Mouse (Mus musculus) urinary bladder, postnatal 4 days (tissue): ENCODE measurements around the gene Hist1h2bc.
A peak's percentile ranks its signal among the peaks of the same experiment; 100 is the strongest.
"Not testable (repeated sequence)": the region's sequence is repeated elsewhere in the genome, so short reads cannot be mapped to it uniquely, and the experiment has no call there.

Experiments
- DNase-seq, 2 experiments: peaks; one replicate each; pipeline ENCODE4 v3.0.0; 2021 to 2022; ENCODE audit warnings: low spot score in 2 of 2

The Hist1h2bc gene

DNA sequence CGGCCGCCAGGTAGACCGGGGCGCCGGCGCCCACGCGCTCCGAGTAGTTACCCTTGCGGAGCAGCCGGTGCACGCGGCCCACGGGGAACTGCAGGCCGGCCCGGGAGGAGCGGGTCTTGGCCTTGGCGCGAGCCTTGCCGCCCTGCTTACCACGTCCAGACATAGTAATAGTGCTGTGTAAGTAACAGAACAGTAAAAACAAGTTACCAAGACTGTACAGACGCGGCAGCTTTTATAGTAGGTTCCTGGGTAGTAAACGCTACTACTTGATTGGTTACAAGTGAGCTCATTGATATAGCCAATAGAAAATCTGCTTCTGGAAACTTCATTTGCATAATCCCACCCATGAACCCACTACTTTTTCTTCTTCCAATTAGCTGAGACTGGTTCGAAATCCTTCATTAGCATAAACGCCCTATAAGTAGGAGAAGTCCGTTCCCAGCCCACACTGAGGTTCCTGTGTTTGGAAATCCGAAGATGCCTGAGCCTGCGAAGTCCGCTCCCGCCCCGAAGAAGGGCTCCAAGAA, at the start of gene Hist1h2bc, which contains the start of gene Hist1h2ac:
TSS of gene Hist1h2bc (plus strand) at position 445 of the 527 bp plus-strand sequence.
TSS of gene Hist1h2ac (minus strand) at position 194 of the 527 bp plus-strand sequence.
- DNase-seq, result peak; percentile 68 to 71

- DNase-seq, result no peak
Observed at GRCm38 (mm10) chr13:23659636-23660366, 24.2 kb upstream of the Hist1h2bc start.

- no peak for DNase-seq
Observed at GRCm38 (mm10) chr13:23662536-23662935, 21.5 kb upstream of the Hist1h2bc start.

DNA sequence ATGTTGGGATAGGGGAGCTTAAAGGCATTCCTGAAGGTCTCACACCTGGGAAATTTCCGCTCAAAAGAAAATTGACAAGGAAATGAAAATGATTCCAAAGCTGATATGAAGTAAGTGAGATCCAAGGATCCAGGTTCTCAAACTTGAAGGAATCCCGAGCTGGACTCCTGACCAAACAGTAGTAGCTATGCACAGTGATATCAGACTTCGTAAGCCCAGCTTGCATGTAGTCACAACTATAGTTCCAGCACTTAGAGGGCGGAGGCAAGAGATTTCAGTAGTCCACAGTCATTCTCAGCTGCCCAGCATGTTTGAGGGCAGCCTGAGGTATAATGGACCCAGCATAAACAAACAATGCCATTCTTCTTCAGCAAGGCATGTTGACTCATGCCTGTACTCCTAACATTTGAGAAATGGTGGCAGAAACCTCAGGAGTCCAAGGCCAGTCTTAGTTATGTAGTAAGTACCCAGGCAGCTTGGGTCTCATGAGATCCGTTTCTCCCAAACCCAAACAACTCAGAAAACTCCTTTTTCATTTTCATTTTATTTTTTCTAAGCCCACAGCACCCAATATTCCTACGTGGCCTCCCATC, 1.9 kb upstream of the Hist1h2bc start:
- no peak for DNase-seq

GRCm38 (mm10) chr13:23682623-23682946, 1.4 kb upstream of the Hist1h2bc start:
- DNase-seq, result no peak

DNA sequence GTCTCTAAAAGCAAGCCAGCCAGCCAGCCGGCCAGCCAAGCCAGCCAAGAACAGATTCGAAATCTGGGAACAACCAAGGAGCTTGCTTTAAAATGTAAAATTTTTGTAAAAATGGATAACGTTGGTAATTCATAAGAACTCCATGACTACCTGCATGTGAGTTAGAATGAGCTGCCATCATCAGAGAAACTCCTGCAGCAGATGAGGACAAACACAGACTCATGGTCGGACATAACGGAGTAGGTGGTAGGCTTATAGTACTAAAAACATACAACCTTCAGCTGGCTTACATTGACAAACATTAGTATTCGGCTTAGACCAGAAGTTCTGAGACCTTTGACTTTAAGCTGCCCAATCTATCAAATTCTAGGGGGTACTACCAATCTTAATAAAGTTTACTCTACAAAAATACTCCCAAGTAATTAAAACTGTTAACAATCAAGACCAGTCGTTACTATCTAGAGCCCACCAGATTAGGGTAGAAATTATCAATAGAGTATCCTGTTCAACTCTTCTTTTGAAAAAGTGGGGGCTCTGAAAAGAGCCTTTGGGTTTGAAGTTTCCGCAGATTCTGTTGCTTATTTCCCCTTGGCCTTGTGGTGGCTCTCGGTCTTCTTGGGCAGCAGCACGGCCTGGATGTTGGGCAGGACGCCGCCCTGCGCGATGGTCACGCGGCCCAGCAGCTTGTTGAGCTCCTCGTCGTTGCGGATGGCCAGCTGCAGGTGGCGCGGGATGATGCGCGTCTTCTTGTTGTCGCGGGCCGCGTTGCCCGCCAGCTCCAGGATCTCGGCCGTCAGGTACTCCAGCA, 848 bp upstream of the Hist1h2bc start:
- DNase-seq, result not testable (repeated sequence)

DNA sequence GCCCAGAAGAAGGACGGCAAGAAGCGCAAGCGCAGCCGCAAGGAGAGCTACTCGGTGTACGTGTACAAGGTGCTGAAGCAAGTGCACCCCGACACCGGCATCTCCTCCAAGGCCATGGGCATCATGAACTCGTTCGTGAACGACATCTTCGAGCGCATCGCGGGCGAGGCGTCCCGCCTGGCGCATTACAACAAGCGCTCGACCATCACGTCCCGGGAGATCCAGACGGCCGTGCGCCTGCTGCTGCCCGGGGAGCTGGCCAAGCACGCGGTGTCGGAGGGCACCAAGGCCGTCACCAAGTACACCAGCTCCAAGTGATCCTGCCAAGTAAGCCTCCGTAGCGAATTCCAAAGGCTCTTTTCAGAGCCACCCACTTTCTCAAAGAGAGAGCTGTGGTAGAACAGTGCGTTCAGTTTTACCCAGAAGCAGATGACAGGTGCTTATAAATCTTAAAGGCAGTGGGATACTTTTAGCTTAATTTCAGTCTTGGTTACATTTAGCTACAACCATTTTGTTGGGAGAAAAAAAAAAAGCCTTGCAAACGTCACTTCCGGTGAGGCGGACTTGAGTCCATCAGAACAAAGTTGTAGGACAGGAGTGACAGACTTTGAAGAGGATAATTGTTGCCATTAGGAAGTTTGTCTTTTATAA, 421 bp downstream of the Hist1h2bc start:
- not testable (repeated sequence) for DNase-seq

DNA sequence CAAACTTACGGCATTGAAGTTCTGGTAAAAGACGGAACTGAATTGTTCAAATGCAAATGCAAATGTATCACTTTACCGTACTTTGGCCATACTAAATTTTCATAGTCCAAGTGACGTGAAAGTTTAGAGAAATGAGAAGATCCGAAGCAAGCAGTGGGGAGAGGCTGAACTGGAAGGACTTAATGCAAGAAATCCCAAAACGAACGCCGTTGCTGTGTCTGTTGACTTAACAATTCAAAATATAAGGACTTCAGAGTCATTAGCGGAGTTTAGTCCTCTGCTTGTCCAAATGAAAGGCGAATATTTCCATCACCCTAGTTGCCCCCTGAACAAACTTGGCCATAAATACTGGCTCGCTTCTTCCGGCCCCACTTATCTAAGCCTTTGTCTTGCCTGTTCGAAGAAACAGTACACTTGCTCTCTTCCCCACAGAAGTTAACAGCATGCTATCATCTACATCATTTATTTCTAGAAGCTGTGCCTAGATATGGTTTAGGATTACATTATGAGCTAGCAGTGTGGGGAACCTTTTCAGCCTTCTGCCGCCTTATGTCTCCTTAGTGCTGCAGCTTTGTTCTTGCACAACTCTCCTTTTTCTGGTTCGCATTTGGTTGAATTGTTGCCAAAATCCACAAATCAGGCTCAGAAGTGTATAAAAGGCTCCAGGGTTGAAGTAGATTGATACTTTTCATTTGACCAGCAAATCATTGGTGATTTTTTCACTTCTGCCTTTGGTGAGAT, 1.3 kb downstream of the Hist1h2bc start:
- no peak for DNase-seq

DNA sequence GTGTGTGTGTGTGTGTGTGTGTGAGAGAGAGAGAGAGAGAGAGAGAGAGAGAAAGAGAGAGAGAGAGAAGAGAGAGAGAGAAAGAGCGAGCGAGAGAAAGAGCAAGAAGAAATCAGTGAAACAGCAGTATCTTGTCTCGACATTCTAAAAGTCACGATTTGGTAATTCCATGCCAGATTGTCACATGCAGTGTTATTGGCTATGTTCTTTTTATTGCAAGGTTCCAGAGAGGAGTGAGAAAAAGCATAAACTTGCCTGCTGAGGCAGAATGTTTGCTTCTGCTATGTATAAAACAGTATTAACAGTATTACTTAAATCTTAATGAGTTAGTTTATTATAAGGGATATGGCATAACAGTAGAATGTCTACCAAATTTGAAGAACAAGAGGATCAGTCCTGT, 2.0 kb downstream of the Hist1h2bc start:
- no peak for DNase-seq

DNA sequence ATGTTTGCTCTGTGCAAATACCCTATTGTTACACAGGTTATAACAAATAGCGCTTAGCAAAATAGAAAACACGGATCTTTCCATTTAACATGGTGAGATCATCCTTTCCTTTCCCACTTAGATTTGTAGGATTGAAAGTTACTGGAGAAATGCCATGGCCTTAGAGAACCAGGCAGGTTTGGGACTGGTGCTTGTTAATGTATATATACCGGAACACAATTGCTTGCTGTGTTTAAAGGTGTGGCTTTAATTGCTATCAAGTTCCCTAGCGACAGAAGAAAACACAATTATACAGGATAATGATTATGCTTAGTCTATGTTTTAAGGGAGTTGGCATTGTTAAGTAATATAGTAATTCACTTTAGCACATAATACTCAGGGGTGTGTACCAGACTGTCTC, 3.2 kb downstream of the Hist1h2bc start:
- DNase-seq, result no peak

DNA sequence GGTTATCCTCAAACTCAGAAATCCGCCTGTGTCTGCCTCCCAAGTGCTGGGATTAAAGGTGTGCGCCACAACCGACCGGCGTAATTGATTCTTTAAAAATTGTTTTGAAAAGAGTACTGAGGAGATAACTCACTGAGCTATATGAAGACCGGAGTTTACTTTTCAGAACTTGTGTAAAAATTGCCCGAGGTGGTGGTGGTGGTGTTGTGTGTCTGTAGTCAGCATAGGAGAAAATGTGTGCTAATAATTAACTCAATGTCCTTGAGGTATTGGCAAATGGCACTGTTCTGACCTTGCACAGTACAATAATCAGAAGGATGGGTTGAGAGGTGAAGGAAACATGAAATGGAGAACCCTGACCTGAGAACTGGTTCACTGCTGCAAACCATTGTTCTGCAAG, 3.9 kb downstream of the Hist1h2bc start:
- DNase-seq, result no peak

- no peak for DNase-seq
Observed at GRCm38 (mm10) chr13:23688956-23689355, 5.0 kb downstream of the Hist1h2bc start.

- DNase-seq, result no peak
Observed at GRCm38 (mm10) chr13:23689459-23689858, 5.5 kb downstream of the Hist1h2bc start.

DNA sequence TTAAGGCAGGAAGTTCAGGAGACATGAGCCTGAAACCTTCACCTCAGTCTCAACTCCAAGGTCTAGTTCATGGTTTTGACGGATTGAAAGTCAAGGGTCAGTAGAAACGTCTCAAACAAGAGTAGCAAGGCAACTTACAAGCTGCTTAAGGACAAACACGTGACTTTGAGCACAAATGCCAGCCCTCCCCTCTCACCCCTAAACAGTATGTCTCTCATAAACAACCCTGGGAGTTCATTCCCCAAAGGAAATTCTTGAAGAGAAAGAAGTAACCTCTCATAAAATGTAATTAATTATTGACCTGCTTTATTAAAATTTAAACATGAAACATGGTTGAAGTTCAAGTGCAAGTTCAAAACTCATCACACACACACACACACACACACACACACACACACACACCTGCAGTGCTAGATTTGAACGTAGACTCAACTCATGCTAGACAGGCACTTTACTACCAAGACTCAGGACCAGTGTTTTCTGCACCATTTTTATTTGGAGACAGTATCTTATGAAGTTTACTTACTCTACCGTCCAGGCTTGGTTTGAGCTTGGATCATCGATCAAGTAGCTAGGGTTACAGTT, 9.9 kb downstream of the Hist1h2bc start:
- no peak for DNase-seq

DNA sequence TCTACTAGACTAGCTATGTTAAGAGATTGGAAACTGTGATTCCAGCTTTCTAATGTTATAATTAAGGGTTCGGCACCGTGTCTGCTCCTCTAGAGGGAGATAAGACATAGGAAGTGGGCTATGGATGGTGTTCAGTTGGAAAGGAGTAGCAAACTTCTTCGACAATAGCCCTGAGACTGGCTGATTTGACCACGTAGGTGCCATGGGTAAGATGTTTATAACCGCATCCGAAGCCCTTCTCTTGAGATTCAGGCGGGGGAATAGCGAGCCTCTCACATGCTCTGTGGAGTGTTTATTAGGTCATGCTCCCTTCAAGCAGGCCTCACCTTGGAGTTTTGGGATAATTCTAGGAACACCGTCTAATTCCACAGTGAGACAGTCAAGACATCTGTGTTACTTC, 11.0 kb downstream of the Hist1h2bc start:
- DNase-seq, result no peak

GRCm38 (mm10) chr13:23695514-23695913, 11.5 kb downstream of the Hist1h2bc start, which contains the start of gene Hist1h1t:
TSS of gene Hist1h1t (plus strand) at chr13:23695814.
- no peak for DNase-seq

DNA sequence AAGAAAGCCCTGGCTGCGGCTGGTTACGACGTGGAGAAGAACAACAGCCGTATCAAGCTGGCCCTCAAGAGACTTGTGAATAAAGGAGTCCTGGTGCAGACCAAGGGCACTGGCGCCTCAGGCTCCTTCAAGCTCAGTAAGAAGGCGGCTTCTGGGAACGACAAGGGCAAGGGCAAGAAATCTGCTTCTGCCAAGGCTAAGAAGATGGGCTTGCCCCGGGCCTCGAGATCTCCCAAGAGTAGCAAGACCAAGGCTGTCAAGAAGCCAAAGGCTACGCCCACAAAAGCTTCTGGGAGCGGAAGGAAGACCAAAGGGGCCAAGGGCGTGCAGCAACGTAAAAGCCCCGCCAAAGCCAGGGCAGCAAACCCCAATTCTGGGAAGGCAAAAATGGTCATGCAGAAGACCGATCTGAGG, 12.1 kb downstream of the Hist1h2bc start:
- no peak for DNase-seq

GRCm38 (mm10) chr13:23697491-23698299, 13.7 kb downstream of the Hist1h2bc start:
- DNase-seq, result no peak

GRCm38 (mm10) chr13:23698300-23698693, 14.3 kb downstream of the Hist1h2bc start, which contains the start of gene Hist1h4c:
TSS of gene Hist1h4c (minus strand) at chr13:23698454.
- peak; percentile 97 for DNase-seq

GRCm38 (mm10) chr13:23698996-23699395, 15.0 kb downstream of the Hist1h2bc start:
- no peak for DNase-seq
